Mouse (Mus musculus) splenic B cell, adult 2 months (primary cell): ENCODE measurements around the gene Atp2c2.

ENCODE experiments used
- DNase-seq: peaks from one replicate; pipeline ENCODE4 v3.0.0-alpha.2; 2011; ENCODE audit warnings: low read depth, low spot score
- H3K27me3 ChIP-seq: 2 replicates; pipeline ENCODE4 v1.6.1; 2012; ENCODE audit warnings: mild to moderate bottlenecking, low read length, moderate library complexity, mixed read lengths; ENCODE audit not compliant: control insufficient read depth, poor library complexity, insufficient read depth, severe bottlenecking
- H3K36me3 ChIP-seq: 2 replicates; pipeline ENCODE4 v1.6.1; 2012; ENCODE audit warnings: mild to moderate bottlenecking, low read length, moderate library complexity, mixed read lengths; ENCODE audit not compliant: control insufficient read depth, poor library complexity, insufficient read depth, severe bottlenecking

Atp2c2 gene

GRCm38 (mm10) chr8:119743291-119744026 lies 43.6 kb downstream of the Atp2c2 start:
- Histone ChIP-seq H3K27me3 (no peaks in the 10 kb centered on the region), H3K36me3 (no peaks in the 10 kb centered on the region)
- peak; percentile 69 for DNase-seq

GRCm38 (mm10) chr8:119744604-119745003 lies 44.8 kb downstream of the Atp2c2 start:
- H3K36me3 ChIP-seq: no peaks in the 10 kb centered on the region
- H3K27me3 ChIP-seq: no peaks in the 10 kb centered on the region
- no peak for DNase-seq

- Histone ChIP-seq H3K27me3 (no peaks in the 10 kb centered on the region), H3K36me3 (no peaks in the 10 kb centered on the region)
- peak; percentile 42 for DNase-seq
These were observed 55.7 kb downstream of the Atp2c2 start for GRCm38 (mm10) chr8:119755238-119756146.

GRCm38 (mm10) chr8:119756147-119756461 lies 56.3 kb downstream of the Atp2c2 start:
- no peaks in the 10 kb centered on the region for H3K36me3 ChIP-seq
- DNase-seq: peak; percentile 30
- H3K27me3 ChIP-seq: no peaks in the 10 kb centered on the region

- no peaks in the 10 kb centered on the region for H3K36me3 ChIP-seq
- peak; percentile 11 for DNase-seq
- H3K27me3 ChIP-seq: no peaks in the 10 kb centered on the region
These were observed 56.7 kb downstream of the Atp2c2 start for GRCm38 (mm10) chr8:119756538-119756937.

GRCm38 (mm10) chr8:119761692-119762091 lies 61.9 kb downstream of the Atp2c2 start:
- H3K36me3 ChIP-seq: no peaks in the 10 kb centered on the region; the same call in 1 of the 2 replicates
- no peaks in the 10 kb centered on the region for H3K27me3 ChIP-seq
- DNase-seq: no peak

GRCm38 (mm10) chr8:119762226-119763220 lies 62.7 kb downstream of the Atp2c2 start:
- Histone ChIP-seq H3K36me3 (no peaks in the 10 kb centered on the region; the same call in 1 of the 2 replicates), H3K27me3 (no peaks in the 10 kb centered on the region)
- no peak for DNase-seq

- DNase-seq: no peak
- Histone ChIP-seq H3K36me3 (no peaks in the 10 kb centered on the region; the same call in 1 of the 2 replicates), H3K27me3 (no peaks in the 10 kb centered on the region)
These were observed 65.5 kb downstream of the Atp2c2 start for GRCm38 (mm10) chr8:119765311-119765710.

GRCm38 (mm10) chr8:119765761-119766444 lies 66.1 kb downstream of the Atp2c2 start:
- no peak for DNase-seq
- no peaks in the 10 kb centered on the region for H3K27me3 ChIP-seq
- no peaks in the 10 kb centered on the region; the same call in 1 of the 2 replicates for H3K36me3 ChIP-seq

GRCm38 (mm10) chr8:119776668-119777245 lies 76.9 kb downstream of the Atp2c2 start:
- DNase-seq: no peak
- no peaks in the 10 kb centered on the region for H3K36me3 ChIP-seq
- H3K27me3 ChIP-seq: no peaks in the 10 kb centered on the region

GRCm38 (mm10) chr8:119777765-119778164 lies 78.0 kb downstream of the Atp2c2 start:
- Histone ChIP-seq H3K27me3 (no peaks in the 10 kb centered on the region), H3K36me3 (no peaks in the 10 kb centered on the region)
- peak; percentile 38 for DNase-seq

GRCm38 (mm10) chr8:119778263-119778662 lies 78.5 kb downstream of the Atp2c2 start, which contains the start of gene Tldc1:
TSS of gene Tldc1 (minus strand) at chr8:119778416.
- DNase-seq: peak; percentile 99
- H3K36me3 ChIP-seq: no peaks in the 10 kb centered on the region
- H3K27me3 ChIP-seq: no peaks in the 10 kb centered on the region

- peak; percentile 93 for DNase-seq
- Histone ChIP-seq H3K36me3 (no peaks in the 10 kb centered on the region), H3K27me3 (no peaks in the 10 kb centered on the region)
These were observed 79.4 kb downstream of the Atp2c2 start for GRCm38 (mm10) chr8:119779013-119779737.
